Mouse (Mus musculus): ENCODE measurements at regions not wholly inside any gene's neighbourhood (a gene's known extent, or its start where the extent isn't known, plus 50 kb on each side); places are given as distances from the start of the nearest gene placed in this dataset.

GRCm38 (mm10) chr1:151131627-151132284, 50.6 kb upstream of the Gm47985 start:
- no peak for TF ChIP-seq CTCF (IDR thresholded peaks at IDR 0.05; ENCODE audit: borderline replicate concordance, extremely low read depth, insufficient read depth, insufficient read length)
- TF ChIP-seq POLR2A (IDR thresholded peaks at IDR 0.05; ENCODE audit: borderline replicate concordance, extremely low read depth, insufficient read depth, insufficient read length, poor library complexity, severe bottlenecking), result no peak
